Mouse (Mus musculus): ENCODE measurements at regions not wholly inside any gene's neighbourhood (a gene's known extent, or its start where the extent isn't known, plus 50 kb on each side); places are given as distances from the start of the nearest gene placed in this dataset.

GRCm38 (mm10) chr3:21512081-21512480, 564.4 kb upstream of the Tbl1xr1 start:
- CTCF ChIA-PET, result no interaction called here

GRCm38 (mm10) chr3:21524426-21524937, 552.0 kb upstream of the Tbl1xr1 start:
- CTCF ChIA-PET, result no interaction called here

GRCm38 (mm10) chr3:21530862-21531261, 545.6 kb upstream of the Tbl1xr1 start:
- CTCF ChIA-PET, result no interaction called here

- CTCF ChIA-PET, result no interaction called here
These were observed 537.3 kb upstream of the Tbl1xr1 start for GRCm38 (mm10) chr3:21539138-21539537.

- CTCF ChIA-PET, result no interaction called here
These were observed 532.0 kb upstream of the Tbl1xr1 start for GRCm38 (mm10) chr3:21544456-21544855.

- CTCF ChIA-PET, result no interaction called here
These were observed 531.1 kb upstream of the Tbl1xr1 start for GRCm38 (mm10) chr3:21545156-21545893.

GRCm38 (mm10) chr3:21546411-21546810, 530.0 kb upstream of the Tbl1xr1 start:
- CTCF ChIA-PET, result no interaction called here

- CTCF ChIA-PET, result no interaction called here
These were observed 526.8 kb upstream of the Tbl1xr1 start for GRCm38 (mm10) chr3:21549671-21550070.

GRCm38 (mm10) chr3:21553159-21553758, 523.2 kb upstream of the Tbl1xr1 start:
- CTCF ChIA-PET, result no interaction called here

GRCm38 (mm10) chr3:21553859-21554258, 522.6 kb upstream of the Tbl1xr1 start:
- CTCF ChIA-PET, result no interaction called here

GRCm38 (mm10) chr3:21557963-21558441, 518.5 kb upstream of the Tbl1xr1 start:
- CTCF ChIA-PET, result no interaction called here

GRCm38 (mm10) chr3:21562771-21563312, 513.6 kb upstream of the Tbl1xr1 start:
- CTCF ChIA-PET, result no interaction called here

GRCm38 (mm10) chr3:21563454-21563853, 513.0 kb upstream of the Tbl1xr1 start:
- CTCF ChIA-PET, result no interaction called here

GRCm38 (mm10) chr3:21564211-21564781, 512.2 kb upstream of the Tbl1xr1 start:
- CTCF ChIA-PET, result no interaction called here

- CTCF ChIA-PET, result no interaction called here
These were observed 511.5 kb upstream of the Tbl1xr1 start for GRCm38 (mm10) chr3:21564847-21565485.

GRCm38 (mm10) chr3:21569721-21570120, 506.7 kb upstream of the Tbl1xr1 start:
- CTCF ChIA-PET, result no interaction called here

- CTCF ChIA-PET, result no interaction called here
These were observed 497.8 kb upstream of the Tbl1xr1 start for GRCm38 (mm10) chr3:21578635-21579034.

- CTCF ChIA-PET, result no interaction called here
These were observed 494.3 kb upstream of the Tbl1xr1 start for GRCm38 (mm10) chr3:21582122-21582521.

- CTCF ChIA-PET, result no interaction called here
These were observed 490.7 kb upstream of the Tbl1xr1 start for GRCm38 (mm10) chr3:21585767-21586166.

GRCm38 (mm10) chr3:21606846-21607245, 469.6 kb upstream of the Tbl1xr1 start:
- CTCF ChIA-PET, result no interaction called here

GRCm38 (mm10) chr3:21610231-21610630, 466.2 kb upstream of the Tbl1xr1 start:
- CTCF ChIA-PET, result no interaction called here

GRCm38 (mm10) chr3:21621745-21622144, 454.7 kb upstream of the Tbl1xr1 start:
- CTCF ChIA-PET, result no interaction called here
